Mouse (Mus musculus): ENCODE results near the gene Unc5b.

- TF ChIP-seq CTCF (IDR thresholded peaks at IDR 0.05) (no peak), EP300 (IDR thresholded peaks at IDR 0.05) (no peak)
Observed at GRCm38 (mm10) chr10:60731742-60732141, 99.6 kb downstream of the Unc5b start.

Measured in lung, postnatal 0 days (tissue).